Comparison of ENCODE assay signal across 8 mouse cellular contexts in genomic region chr6:51172856-51173619, GRCm38 (mm10).
DNase-seq lines count a peak whose midpoint lies in the region; ATAC-seq lines count a peak whose summit lies in the region.

No protein-coding gene starts in this region.

- peak overlapping the region; percentile 56 for H3K4me2 ChIP-seq in embryonic facial prominence, embryonic 12.5 days (replicated peaks)

- no peaks in the 10 kb centered on the region for H3K36me3 ChIP-seq in embryonic facial prominence, embryonic 12.5 days
- no peaks in the 10 kb centered on the region for H3K36me3 ChIP-seq in heart, embryonic 10.5 days

- H3K4me1 ChIP-seq in embryonic facial prominence, embryonic 12.5 days = peaks cover 33% of the 10 kb centered on the region
- peaks cover 49% of the 10 kb centered on the region for H3K4me1 ChIP-seq in heart, embryonic 10.5 days

- H3K27me3 ChIP-seq in embryonic facial prominence, embryonic 12.5 days = 0 out of 2 replicates have a peak, but pooled peaks cover 3% of the 10 kb centered on the region
- peaks cover 30% of the 10 kb centered on the region for H3K27me3 ChIP-seq in heart, embryonic 10.5 days (ENCODE audit: insufficient read depth, poor library complexity, severe bottlenecking)

- peak overlapping the region; percentile 24 for H3K4me3 ChIP-seq in embryonic facial prominence, embryonic 12.5 days
- peak overlapping the region; percentile 62 for H3K4me3 ChIP-seq in heart, embryonic 10.5 days

- H3K9ac ChIP-seq in embryonic facial prominence, embryonic 12.5 days = peak overlapping the region; percentile 58

- WGBS in embryonic facial prominence, embryonic 12.5 days = under 1% methylated on average over 25 of the region's 25 CpGs
- WGBS in heart, embryonic 10.5 days = under 1% methylated on average over 25 of the region's 25 CpGs

- DNase-seq in thymus, postnatal 25 days = peak; percentile 15
- DNase-seq in thymus, postnatal 10 days (ENCODE audit: low spot score in 2 of 2) = no peak
- DNase-seq in heart, embryonic 10.5 days (ENCODE audit: low spot score) = peak; percentile 99
- DNase-seq in kidney, adult 8-10 months = peak; percentile 77 to 85
- DNase-seq in lung, postnatal 10 days = peak; percentile 96
- peak; percentile 78 for DNase-seq in retina, embryonic 14.5 days (ENCODE audit: low spot score)
- DNase-seq in cerebellum, adult 11-12 months = no peak

- H3K27ac ChIP-seq in embryonic facial prominence, embryonic 12.5 days = peak overlapping the region; percentile 96
- peak overlapping the region; percentile 89 for H3K27ac ChIP-seq in heart, embryonic 10.5 days

- peak; percentile 84; the same call in 1 of the 2 replicates for ATAC-seq in embryonic facial prominence, embryonic 12.5 days (ENCODE audit: insufficient number of reproducible peaks, insufficient read depth, low FRiP score, low TSS enrichment)

- H3K9me3 ChIP-seq in embryonic facial prominence, embryonic 12.5 days = no peaks in the 10 kb centered on the region
- H3K9me3 ChIP-seq in heart, embryonic 10.5 days = no peaks in the 10 kb centered on the region

Comparison
In these comparisons a context has a peak if more than half of its experiments do, and no peak if none do; other contexts are left out.
1. DNase-seq: peak in thymus, postnatal 25 days (single experiment), heart, embryonic 10.5 days (single experiment), kidney, adult 8-10 months (2 of 2), lung, postnatal 10 days (single experiment) and retina, embryonic 14.5 days (single experiment); none in thymus, postnatal 10 days (0 of 2) and cerebellum, adult 11-12 months (single experiment).